Mouse (Mus musculus): ENCODE results near the gene Cckar. TPM values are rescaled to one million over a fixed set of nuclear protein-coding genes. Genes with fewer than 3 reads are reported as not detected.

Cckar gene
- not detected for total RNA-seq (2021)
- long read RNA-seq, experiment 1, result 0 reads
- long read RNA-seq, experiment 2, result 0 reads

- intact Hi-C loops (cut with DNase I; ENCODE audit: low total_unique reads), result no loop called here
- no peak for DNase-seq
These were observed at the start of gene Cckar for GRCm38 (mm10) chr5:53707235-53708177. Gene Cckar (minus strand): TSS chr5:53707705.

- DNase-seq, result no peak
- intact Hi-C loops (cut with DNase I; ENCODE audit: low total_unique reads), result no loop called here
These were observed 36.6 kb upstream of the Cckar start for GRCm38 (mm10) chr5:53744061-53744460.

GRCm38 (mm10) chr5:53732933-53733332 is 25.4 kb upstream of the Cckar start:
- DNase-seq, result no peak
- intact Hi-C loops (cut with DNase I; ENCODE audit: low total_unique reads), result no loop called here

GRCm38 (mm10) chr5:53727606-53728005 is 20.1 kb upstream of the Cckar start:
- no peak for DNase-seq
- intact Hi-C loops (cut with DNase I; ENCODE audit: low total_unique reads), result no loop called here

- intact Hi-C loops (cut with DNase I; ENCODE audit: low total_unique reads), result no loop called here
These were observed 18.5 kb upstream of the Cckar start for GRCm38 (mm10) chr5:53726011-53726410.

GRCm38 (mm10) chr5:53716462-53716861 is 9.0 kb upstream of the Cckar start:
- intact Hi-C loops (cut with DNase I; ENCODE audit: low total_unique reads), result no loop called here

More at GRCm38 (mm10) chr5:53726011-53726410, 18.5 kb upstream of the Cckar start:
- no peak for DNase-seq

GRCm38 (mm10) chr5:53711277-53711676 is 3.8 kb upstream of the Cckar start:
- intact Hi-C loops (cut with DNase I; ENCODE audit: low total_unique reads), result no loop called here

More at GRCm38 (mm10) chr5:53716462-53716861, 9.0 kb upstream of the Cckar start:
- DNase-seq, result no peak

GRCm38 (mm10) chr5:53708191-53708590 is 686 bp upstream of the Cckar start:
- no peak for DNase-seq
- intact Hi-C loops (cut with DNase I; ENCODE audit: low total_unique reads), result no loop called here

More at GRCm38 (mm10) chr5:53711277-53711676, 3.8 kb upstream of the Cckar start:
- DNase-seq, result no peak

- no peak for DNase-seq
- intact Hi-C loops (cut with DNase I; ENCODE audit: low total_unique reads), result no loop called here
These were observed 4.8 kb downstream of the Cckar start for GRCm38 (mm10) chr5:53702686-53703085.

GRCm38 (mm10) chr5:53697794-53698193 is 9.7 kb downstream of the Cckar start:
- DNase-seq, result no peak
- intact Hi-C loops (cut with DNase I; ENCODE audit: low total_unique reads), result no loop called here

GRCm38 (mm10) chr5:53696701-53697100 is 10.8 kb downstream of the Cckar start:
- no peak for DNase-seq
- intact Hi-C loops (cut with DNase I; ENCODE audit: low total_unique reads), result no loop called here

- DNase-seq, result no peak
- intact Hi-C loops (cut with DNase I; ENCODE audit: low total_unique reads), result no loop called here
These were observed 14.8 kb downstream of the Cckar start for GRCm38 (mm10) chr5:53692662-53693061.

GRCm38 (mm10) chr5:53692100-53692499 is 15.4 kb downstream of the Cckar start:
- intact Hi-C loops (cut with DNase I; ENCODE audit: low total_unique reads), result no loop called here
- DNase-seq, result no peak

- no peak for DNase-seq
- intact Hi-C loops (cut with DNase I; ENCODE audit: low total_unique reads), result no loop called here
These were observed 15.9 kb downstream of the Cckar start for GRCm38 (mm10) chr5:53691577-53691976.

- intact Hi-C loops (cut with DNase I; ENCODE audit: low total_unique reads), result no loop called here
- DNase-seq, result no peak
These were observed 19.2 kb downstream of the Cckar start for GRCm38 (mm10) chr5:53688326-53688725.

GRCm38 (mm10) chr5:53686379-53686778 is 21.1 kb downstream of the Cckar start:
- DNase-seq, result no peak
- intact Hi-C loops (cut with DNase I; ENCODE audit: low total_unique reads), result no loop called here

GRCm38 (mm10) chr5:53685623-53686022 is 21.9 kb downstream of the Cckar start:
- DNase-seq, result no peak
- intact Hi-C loops (cut with DNase I; ENCODE audit: low total_unique reads), result no loop called here

GRCm38 (mm10) chr5:53684417-53684816 is 23.1 kb downstream of the Cckar start:
- intact Hi-C loops (cut with DNase I; ENCODE audit: low total_unique reads), result no loop called here

GRCm38 (mm10) chr5:53683916-53684315 is 23.6 kb downstream of the Cckar start:
- intact Hi-C loops (cut with DNase I; ENCODE audit: low total_unique reads), result no loop called here
- DNase-seq, result no peak

More at GRCm38 (mm10) chr5:53684417-53684816, 23.1 kb downstream of the Cckar start:
- DNase-seq, result no peak

- DNase-seq, result no peak
- intact Hi-C loops (cut with DNase I; ENCODE audit: low total_unique reads), result loop anchor here (10.0 kb wide), 2 partner anchors 325 to 435 kb away; no protein-coding TSS in a partner anchor
These were observed 27.9 kb downstream of the Cckar start for GRCm38 (mm10) chr5:53679651-53680050.
